Mouse (Mus musculus): Measurements from ENCODE around the gene Plcg2.

DNA sequence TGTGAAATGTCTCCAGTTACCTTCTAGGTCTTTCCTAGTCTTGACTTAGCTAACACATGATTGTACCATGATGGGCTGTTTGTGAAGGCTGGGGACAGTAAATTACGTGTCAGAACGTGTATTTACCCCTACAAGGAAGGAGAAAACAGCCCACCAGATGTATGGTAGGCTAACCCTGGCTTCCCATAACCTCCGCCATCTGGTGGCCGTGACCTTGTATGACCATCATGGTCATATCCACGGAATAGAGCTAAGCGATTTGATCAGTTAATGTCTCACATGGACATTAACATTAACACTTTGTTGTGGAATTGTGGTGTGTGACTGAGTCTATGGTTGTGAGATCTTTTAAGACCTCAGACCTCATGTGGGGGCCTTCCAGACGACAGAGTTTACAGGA, 160.9 kb downstream of the Plcg2 start:
- TF ChIP-seq POLR2A (IDR thresholded peaks at IDR 0.05; ENCODE audit: extremely low read depth, insufficient read depth, low read length) (no peak), CTCF (IDR thresholded peaks at IDR 0.05; ENCODE audit: low read depth, low read length) (no peak)

All from liver, adult 2 months (tissue).